Mouse (Mus musculus) heart, postnatal 0 days (tissue): ENCODE data around the gene Grid1. TPM values are rescaled to one million over a fixed set of nuclear protein-coding genes. Genes with fewer than 3 reads are reported as not detected.
A peak's percentile ranks its signal among the peaks of the same experiment; 100 is the strongest.

ENCODE experiments used
- ATAC-seq: fragments of 200-750 bp; cut with Nextera tagmentation; 2 replicates; pipeline ENCODE4 v1.8.0; 2017; ENCODE audit warnings: low read depth, moderate number of reproducible peaks, moderate library complexity; ENCODE audit not compliant: insufficient read depth
- DNase-seq: peaks from one replicate; pipeline ENCODE4 v3.0.0-alpha.2; 2016; ENCODE audit warnings: low spot score
- H3K27ac ChIP-seq: fragments of 300-500 bp; sonication (generic); 2 replicates; pipeline ENCODE4 v1.5.1; 2014; ENCODE audit warnings: low read depth, mild to moderate bottlenecking
- H3K27me3 ChIP-seq: fragments of 300-500 bp; sonication (generic); 2 replicates; pipeline ENCODE4 v1.6.1; 2014; ENCODE audit warnings: low read length, mixed read lengths; ENCODE audit not compliant: control insufficient read depth, insufficient read depth
- H3K36me3 ChIP-seq: fragments of 300-500 bp; sonication (generic); replicated peaks from 2 replicates; pipeline ENCODE4 v1.6.1; 2014; ENCODE audit warnings: low read length, mixed read lengths; ENCODE audit not compliant: control insufficient read depth, insufficient read depth
- H3K4me1 ChIP-seq: fragments of 300-500 bp; sonication (generic); 2 replicates; pipeline ENCODE4 v1.6.1; 2014; ENCODE audit warnings: antibody characterized with exemption; ENCODE audit not compliant: control insufficient read depth, insufficient read depth
- H3K4me2 ChIP-seq: fragments of 300-500 bp; sonication (generic); 2 replicates; pipeline ENCODE4 v1.6.1; 2014; ENCODE audit warnings: low read depth, mild to moderate bottlenecking, low read length, moderate library complexity
- H3K4me3 ChIP-seq: fragments of 300-500 bp; sonication (generic); 2 replicates; pipeline ENCODE4 v1.5.1; 2014; ENCODE audit warnings: low read depth, low read length
- H3K9ac ChIP-seq: fragments of 300-500 bp; sonication (generic); replicated peaks from 2 replicates; pipeline ENCODE4 v1.6.1; 2014; ENCODE audit warnings: low read depth, low read length, mixed read lengths
- H3K9me3 ChIP-seq: fragments of 300-500 bp; sonication (generic); replicated peaks from 2 replicates; pipeline ENCODE4 v1.6.1; 2016; ENCODE audit warnings: low read length; ENCODE audit not compliant: control insufficient read depth
- CTCF ChIP-seq: IDR thresholded peaks from 2 replicates; pipeline ENCODE4 v1.5.1; 2016; ENCODE audit warnings: antibody characterized with exemption, control low read depth, low read depth
- EP300 ChIP-seq: IDR thresholded peaks from 2 replicates; pipeline ENCODE4 v1.6.1; 2016; ENCODE audit warnings: antibody characterized with exemption, low read depth
- WGBS: fragments of 180-500 bp; shearing (Covaris S2); extraction: QIAGEN DNeasy Blood & Tissue Kit; methylation state at CpG from one replicate; pipeline ENCODE4 v1.1.7; 2014; 5-methylcytosine and 5-hydroxymethylcytosine counted together
- polyA plus RNA-seq: library from polyadenylated mRNA; unstranded; fragments of >200 nt; fragmentation: Nextera tagmentation; extraction: Ambion mirVana; gene quantifications from 2 replicates; pipeline ENCODE4 v1.2.1, GENCODE M21; 2015
- total RNA-seq: library from RNA; depleted of rRNA; stranded (reverse); fragments of >200 nt; gene quantifications from 2 replicates; pipeline ENCODE4 v1.2.3, GENCODE M21; 2014; ENCODE audit warnings: low replicate concordance

Gene Grid1
- total and polyA plus RNA-seq, 2 experiments from 2014 or later, result 0.05 TPM; not detected in 1

DNA sequence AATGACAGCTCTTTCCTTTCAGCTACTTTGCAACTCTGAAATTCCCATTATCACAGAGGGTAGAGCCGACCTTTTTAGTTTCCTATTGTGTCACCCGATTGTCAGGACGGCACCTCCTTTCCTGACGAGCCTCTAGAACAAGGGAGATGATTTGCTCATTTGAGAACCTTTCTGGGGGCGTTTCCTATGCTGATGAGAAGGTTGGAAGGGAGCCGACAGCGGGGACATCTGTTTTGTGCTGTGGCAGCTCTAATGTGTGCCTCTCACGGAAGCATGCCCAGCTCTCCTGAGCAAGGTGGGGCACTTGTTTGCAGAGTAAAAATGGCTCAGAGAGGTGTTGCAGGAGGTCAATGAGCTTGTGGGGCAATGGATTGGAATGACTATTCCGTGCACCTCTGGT is 189.2 kb downstream of the Grid1 start:
- Histone ChIP-seq H3K4me2 (no peak overlapping the region), H3K4me3 (no peak overlapping the region), H3K4me1 (no peaks in the 10 kb centered on the region), H3K27ac (no peak overlapping the region), H3K9ac (no peak overlapping the region), H3K36me3 (no peaks in the 10 kb centered on the region), H3K27me3 (no peaks in the 10 kb centered on the region), H3K9me3 (no peaks in the 10 kb centered on the region)
- TF ChIP-seq EP300, result no peak
- TF ChIP-seq CTCF, result no peak
- peak; percentile 19 for DNase-seq
- WGBS, result 14% methylated on average over 9 of the region's 9 CpGs
- ATAC-seq, result peak; percentile 33; the same call in 1 of the 2 replicates

GRCm38 (mm10) chr14:35026686-35027085 is 206.8 kb downstream of the Grid1 start:
- TF ChIP-seq CTCF (no peak), EP300 (no peak)
- H3K9ac ChIP-seq, result no peak overlapping the region
- no peaks in the 10 kb centered on the region for H3K27me3 ChIP-seq
- H3K27ac ChIP-seq, result no peak overlapping the region
- WGBS, result 78% methylated on average over 8 of the region's 8 CpGs
- no peaks in the 10 kb centered on the region for H3K4me1 ChIP-seq
- ATAC-seq (no peak), DNase-seq (no peak)
- no peak overlapping the region for H3K4me2 ChIP-seq
- no peak overlapping the region for H3K4me3 ChIP-seq
- no peaks in the 10 kb centered on the region for H3K9me3 ChIP-seq
- no peaks in the 10 kb centered on the region for H3K36me3 ChIP-seq

GRCm38 (mm10) chr14:35027501-35028140 is 207.7 kb downstream of the Grid1 start:
- Histone ChIP-seq H3K4me1 (no peaks in the 10 kb centered on the region), H3K27me3 (no peaks in the 10 kb centered on the region), H3K36me3 (no peaks in the 10 kb centered on the region), H3K9ac (no peak overlapping the region), H3K4me3 (no peak overlapping the region), H3K4me2 (no peak overlapping the region), H3K9me3 (no peaks in the 10 kb centered on the region), H3K27ac (no peak overlapping the region)
- TF ChIP-seq EP300 (no peak), CTCF (no peak)
- ATAC-seq (no peak), DNase-seq (no peak)
- 59% methylated on average over 11 of the region's 11 CpGs for WGBS

DNA sequence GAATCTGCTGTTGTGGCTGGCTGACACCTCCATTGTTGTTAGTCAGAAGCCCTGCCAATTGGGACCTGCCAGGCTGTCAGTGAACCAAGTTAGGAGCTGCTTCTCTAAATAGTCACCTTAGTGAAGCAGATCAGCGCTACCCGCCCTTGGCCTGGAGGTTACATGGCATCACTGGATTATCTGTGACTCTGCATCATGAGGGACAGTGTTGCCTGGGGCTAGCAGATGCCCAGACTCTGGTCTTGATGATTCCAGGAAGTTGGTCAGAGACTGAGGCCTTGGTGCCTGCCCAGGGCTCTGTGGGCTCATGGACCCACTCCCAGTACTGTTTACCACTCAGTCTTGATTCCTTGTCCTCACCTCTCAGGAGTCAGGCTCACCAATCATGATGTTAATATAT is 209.7 kb downstream of the Grid1 start:
- Histone ChIP-seq H3K27ac (no peak overlapping the region), H3K36me3 (no peaks in the 10 kb centered on the region), H3K9me3 (no peaks in the 10 kb centered on the region), H3K4me3 (no peak overlapping the region), H3K4me1 (no peaks in the 10 kb centered on the region), H3K9ac (no peak overlapping the region), H3K27me3 (no peaks in the 10 kb centered on the region), H3K4me2 (no peak overlapping the region)
- ATAC-seq, result no peak
- 78% methylated on average over 2 of the region's 2 CpGs for WGBS
- no peak for DNase-seq
- TF ChIP-seq EP300 (no peak), CTCF (no peak)

GRCm38 (mm10) chr14:35030271-35030670 is 210.4 kb downstream of the Grid1 start:
- no peak overlapping the region for H3K4me2 ChIP-seq
- H3K4me3 ChIP-seq, result no peak overlapping the region
- TF ChIP-seq EP300 (no peak), CTCF (no peak)
- WGBS, result 64% methylated on average over 2 of the region's 2 CpGs
- H3K27me3 ChIP-seq, result no peaks in the 10 kb centered on the region
- H3K9ac ChIP-seq, result no peak overlapping the region
- DNase-seq (no peak), ATAC-seq (no peak)
- no peaks in the 10 kb centered on the region for H3K4me1 ChIP-seq
- no peaks in the 10 kb centered on the region for H3K36me3 ChIP-seq
- H3K27ac ChIP-seq, result no peak overlapping the region
- no peaks in the 10 kb centered on the region for H3K9me3 ChIP-seq

- 90% methylated on average over 1 of the region's 1 CpGs for WGBS
- Histone ChIP-seq H3K27me3 (no peaks in the 10 kb centered on the region), H3K9ac (no peak overlapping the region), H3K27ac (no peak overlapping the region), H3K36me3 (no peaks in the 10 kb centered on the region), H3K4me1 (no peaks in the 10 kb centered on the region), H3K4me2 (no peak overlapping the region), H3K9me3 (no peaks in the 10 kb centered on the region), H3K4me3 (no peak overlapping the region)
- no peak for TF ChIP-seq EP300
- DNase-seq, result no peak
- no peak for ATAC-seq
These were observed 212.4 kb downstream of the Grid1 start for GRCm38 (mm10) chr14:35032283-35032682.
